Mouse (Mus musculus) telencephalon, adult 2 months (tissue): ENCODE data around the gene Ankrd6.
"Not testable (repeated sequence)": the region's sequence is repeated elsewhere in the genome, so short reads cannot be mapped to it uniquely, and the experiment has no call there.

ENCODE experiments used
- DNase-seq: peaks from one replicate; pipeline ENCODE4 v3.0.0-alpha.2; 2011; ENCODE audit warnings: low read depth, low spot score

The Ankrd6 gene

DNA sequence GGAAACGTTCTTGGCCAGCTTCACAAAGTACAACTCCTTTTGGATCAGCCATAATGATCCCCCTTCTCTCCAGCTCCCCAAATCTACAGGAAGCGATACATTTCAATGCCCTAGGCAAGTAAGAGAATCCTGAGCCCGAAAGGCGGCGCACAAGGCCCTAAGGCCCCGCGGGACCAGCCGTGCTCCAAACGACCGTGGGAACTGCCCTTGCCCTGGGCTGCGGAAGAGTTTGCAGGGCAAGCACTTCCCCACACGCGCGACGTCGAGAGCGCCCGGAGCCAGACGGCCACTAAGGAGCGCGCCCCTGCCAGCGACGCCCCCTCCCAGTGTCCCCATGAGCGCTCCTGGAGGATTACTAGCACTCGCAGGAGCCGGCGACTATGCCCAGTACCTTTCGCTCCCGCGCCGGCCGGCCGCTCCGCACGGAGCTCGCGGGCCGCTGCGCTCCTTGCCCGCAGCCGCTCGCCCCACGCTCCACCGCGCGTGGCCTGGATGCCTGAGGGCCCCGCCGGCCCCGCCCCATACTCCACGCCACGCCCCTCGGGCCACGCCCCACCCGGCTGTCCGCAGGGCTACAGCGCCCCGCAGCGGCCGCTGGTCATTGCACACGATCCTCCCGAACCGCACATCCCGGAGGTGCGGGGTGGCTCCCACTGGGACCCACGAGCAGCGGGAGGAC, at the start of gene Ankrd6:
Ankrd6 (minus strand) TSS at position 486 of the 679 bp plus-strand sequence.
- DNase-seq: no peak

DNA sequence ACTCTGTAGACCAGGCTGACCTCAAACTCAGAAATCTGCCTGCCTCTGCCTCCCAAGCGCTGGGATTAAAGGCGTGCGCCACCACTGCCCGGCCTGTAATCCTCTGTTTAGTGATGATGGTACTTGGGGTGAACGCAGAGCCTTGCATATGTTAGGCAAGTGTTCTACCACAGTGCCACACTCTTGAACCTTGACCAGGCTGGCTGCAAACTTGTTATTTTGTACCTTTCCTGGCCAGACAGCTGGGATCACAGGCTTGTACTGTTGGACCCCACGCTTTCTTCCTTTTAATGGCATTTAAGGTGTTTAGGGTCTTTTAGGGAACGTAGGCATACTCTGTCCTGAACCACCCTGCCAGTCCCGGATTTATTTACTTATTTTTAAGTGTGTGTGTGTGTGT, 48.4 kb upstream of the Ankrd6 start:
- DNase-seq: no peak

DNA sequence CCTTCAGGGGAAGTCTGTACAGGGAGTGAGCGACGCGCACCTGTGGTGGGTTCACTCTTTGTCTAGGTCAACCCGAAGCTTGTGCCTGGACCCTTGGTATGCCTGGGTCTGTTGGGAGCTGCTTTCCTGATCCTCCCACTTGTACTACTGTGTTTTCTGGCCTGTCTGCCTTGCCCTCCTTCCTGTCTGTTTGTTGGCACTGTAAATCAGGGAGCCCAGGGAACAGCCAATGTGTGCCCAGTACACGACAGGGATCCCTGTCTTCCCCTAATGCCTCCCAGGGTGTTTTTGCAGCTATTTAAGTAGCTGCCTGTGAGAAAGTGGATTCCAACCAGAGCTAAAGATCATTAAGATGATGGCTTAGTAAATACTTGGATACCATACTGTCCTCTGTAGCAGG, 46.9 kb upstream of the Ankrd6 start:
- DNase-seq: no peak

GRCm38 (mm10) chr4:32996083-32996482, 45.4 kb upstream of the Ankrd6 start:
- no peak for DNase-seq

DNA sequence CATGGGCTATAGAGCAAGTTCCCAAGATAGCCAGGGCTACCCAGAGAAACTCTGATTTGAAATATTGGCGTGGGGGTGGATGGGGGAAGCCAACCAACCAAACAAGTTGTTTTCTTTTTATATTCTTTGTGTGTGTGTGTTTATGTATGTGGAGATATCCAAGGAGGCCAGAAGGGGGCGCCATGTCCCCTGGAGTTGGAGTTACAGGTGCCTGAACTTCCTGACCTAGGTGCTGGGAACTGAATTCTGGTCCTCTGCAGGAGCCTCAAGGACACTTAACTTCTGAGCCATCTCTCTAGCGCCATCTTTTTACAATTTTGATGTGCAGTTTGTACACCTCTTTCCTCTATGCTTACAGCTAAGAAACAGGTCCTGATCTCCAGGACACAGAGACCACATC, 43.5 kb upstream of the Ankrd6 start:
- no peak for DNase-seq

DNA sequence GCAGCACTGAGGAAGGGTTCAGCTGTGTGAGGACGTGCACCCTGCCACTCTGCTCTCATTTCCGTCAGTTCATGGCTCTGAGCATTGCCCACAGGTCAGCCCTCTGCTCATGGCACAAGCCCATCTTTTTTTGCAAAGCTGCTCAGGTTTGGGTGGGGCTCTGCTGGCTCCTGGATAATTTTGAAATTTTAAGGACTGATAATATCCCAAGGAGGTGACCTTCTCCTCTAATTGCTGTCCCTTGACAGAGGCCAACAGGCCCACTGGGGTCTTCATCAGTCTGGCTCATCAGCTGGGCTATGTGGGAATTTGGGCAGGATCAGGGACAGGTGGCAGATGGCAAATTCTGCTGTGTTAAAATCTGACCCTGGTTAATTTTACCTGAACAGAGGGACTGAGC, 38.7 kb upstream of the Ankrd6 start:
- DNase-seq: no peak

DNA sequence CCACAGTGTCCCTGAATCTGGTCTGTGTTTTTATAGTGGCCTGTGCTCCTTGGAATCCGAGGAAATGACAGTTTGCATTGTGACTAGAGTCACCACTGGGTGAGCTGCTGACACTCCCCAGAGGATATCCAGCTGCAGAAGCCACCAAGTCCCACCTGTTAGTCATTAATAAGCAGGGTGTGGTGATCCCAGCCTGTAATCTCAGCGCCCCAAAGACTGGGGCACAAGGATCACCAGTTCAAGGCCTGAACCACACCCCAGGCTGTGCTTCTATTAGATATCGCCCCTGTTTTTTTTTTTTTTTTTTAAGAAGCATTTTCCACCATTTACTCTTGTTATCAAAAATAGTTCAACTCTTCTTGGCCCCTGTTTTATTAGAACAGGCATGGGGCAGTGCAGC, 36.4 kb upstream of the Ankrd6 start:
- DNase-seq: no peak

GRCm38 (mm10) chr4:32985684-32986083, 35.0 kb upstream of the Ankrd6 start:
- no peak for DNase-seq

GRCm38 (mm10) chr4:32984801-32985675, 34.4 kb upstream of the Ankrd6 start:
- no peak for DNase-seq

- DNase-seq: no peak
Observed at GRCm38 (mm10) chr4:32984242-32984641, 33.6 kb upstream of the Ankrd6 start.

GRCm38 (mm10) chr4:32983176-32984155, 32.8 kb upstream of the Ankrd6 start:
- no peak for DNase-seq

- no peak for DNase-seq
Observed at GRCm38 (mm10) chr4:32982716-32983175, 32.1 kb upstream of the Ankrd6 start, which contains the start of gene Rragd. TSS of gene Rragd (plus strand) at chr4:32983037.

DNA sequence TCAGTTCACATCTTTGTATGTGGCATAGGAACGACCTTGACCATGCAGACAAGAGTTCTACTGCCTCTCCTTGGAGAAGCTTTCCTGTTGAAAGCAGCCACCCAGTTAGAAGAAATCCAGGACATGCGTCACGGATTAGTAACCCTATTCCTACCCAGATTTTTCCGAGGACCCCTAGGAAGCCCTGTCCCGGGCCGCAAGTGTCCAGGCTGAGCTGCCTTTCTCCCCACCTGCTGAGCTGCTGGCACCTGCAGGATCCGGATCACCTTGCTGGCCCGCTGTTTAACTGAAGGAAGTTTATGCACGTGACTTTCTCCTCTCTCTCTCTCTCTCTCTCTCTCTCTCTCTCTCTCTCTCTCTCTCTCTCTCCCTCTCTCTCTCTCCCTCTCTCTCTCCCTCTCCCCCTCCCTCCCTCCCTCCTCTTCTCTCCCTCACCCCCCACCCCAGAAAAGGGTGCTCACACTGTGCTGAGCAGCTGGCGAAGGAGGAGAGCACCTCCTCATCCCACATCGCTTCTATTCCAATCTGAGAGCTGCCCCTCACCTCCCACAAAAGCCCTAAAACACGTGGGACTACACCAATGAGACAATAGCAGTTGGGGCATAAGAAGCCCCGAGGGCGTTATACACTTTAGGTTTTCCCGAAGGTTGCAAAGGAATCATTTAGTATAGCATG, 31.5 kb upstream of the Ankrd6 start:
- DNase-seq: no peak

DNA sequence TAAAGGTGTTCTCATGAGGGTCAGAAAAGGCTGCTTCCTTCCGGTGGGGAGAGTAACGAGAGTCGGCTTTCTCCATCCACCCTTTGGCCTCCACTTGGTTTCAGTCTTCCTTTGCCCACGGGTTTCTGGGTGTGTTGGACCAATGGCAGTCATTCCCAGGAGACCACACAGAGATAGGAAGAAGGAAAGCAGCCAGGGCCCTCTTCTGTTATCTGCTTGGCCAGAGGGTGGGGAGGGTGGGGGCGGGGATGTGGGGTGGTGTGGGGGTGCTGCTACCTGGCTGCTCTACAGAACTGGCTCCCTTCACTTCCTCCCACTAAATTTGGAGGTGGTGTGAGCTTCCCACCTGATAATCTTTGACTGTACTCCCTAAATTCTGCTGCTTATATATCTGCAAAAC, 31.0 kb upstream of the Ankrd6 start:
- no peak for DNase-seq

DNA sequence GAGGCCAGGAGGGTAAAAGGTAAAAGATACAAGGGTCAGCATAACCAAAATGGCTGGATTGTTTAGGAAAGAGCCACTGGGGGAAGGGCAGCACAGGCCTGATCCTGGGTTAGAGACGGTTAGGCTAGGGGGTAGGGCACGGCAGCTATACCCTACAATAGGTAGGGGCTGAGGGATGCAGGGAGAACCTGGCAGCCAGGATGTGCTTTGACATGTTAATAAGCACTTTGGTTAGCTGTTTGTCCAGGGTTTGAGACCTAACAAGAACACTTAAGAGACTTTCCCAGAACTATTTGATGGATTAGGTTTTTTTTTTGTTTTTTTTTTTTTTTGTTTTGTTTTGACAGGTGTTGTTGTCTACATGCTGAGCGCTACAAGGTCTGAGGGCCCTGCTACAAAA, 29.4 kb upstream of the Ankrd6 start:
- no peak for DNase-seq

GRCm38 (mm10) chr4:32977331-32977730, 26.7 kb upstream of the Ankrd6 start:
- DNase-seq: no peak

DNA sequence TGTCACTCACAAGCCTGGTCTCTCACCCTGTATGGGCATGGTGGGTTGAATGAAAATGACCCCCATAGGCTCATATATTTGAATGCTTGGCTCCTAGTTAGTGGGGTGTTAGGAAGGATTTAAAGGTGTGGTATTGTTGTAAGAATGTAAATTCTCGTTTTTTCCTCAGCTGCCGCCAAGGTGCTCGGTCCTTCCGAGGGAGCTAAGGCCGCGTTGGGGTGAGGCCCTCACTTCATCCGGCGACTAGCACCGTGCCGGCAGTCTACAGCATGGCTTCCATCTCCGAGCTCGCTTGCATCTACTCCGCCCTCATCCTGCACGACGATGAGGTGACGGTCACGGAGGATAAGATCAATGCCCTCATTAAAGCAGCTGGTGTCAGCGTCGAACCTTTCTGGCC, 14.0 kb upstream of the Ankrd6 start:
- not testable (repeated sequence) for DNase-seq

GRCm38 (mm10) chr4:32961394-32961793, 10.8 kb upstream of the Ankrd6 start:
- no peak for DNase-seq

DNA sequence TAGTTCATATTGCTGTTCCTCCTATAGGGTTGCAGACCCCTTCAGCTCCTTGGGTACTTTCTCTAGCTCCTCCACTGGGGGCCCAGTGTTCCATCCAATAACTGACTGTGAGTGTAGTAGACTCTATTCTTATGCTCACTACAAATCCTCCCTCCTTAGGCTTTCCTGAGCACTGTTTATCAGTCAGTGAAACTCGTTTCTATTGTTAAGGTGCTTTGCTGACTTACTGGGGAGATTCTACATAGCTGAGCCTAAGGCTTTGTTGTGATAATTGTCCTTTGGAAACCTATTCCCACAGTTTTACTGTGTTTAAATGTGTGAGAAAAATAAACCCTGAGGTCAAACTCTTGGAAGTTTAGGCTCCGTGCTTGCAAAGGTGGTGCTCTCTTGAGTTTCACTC, 5.8 kb upstream of the Ankrd6 start:
- no peak for DNase-seq

DNA sequence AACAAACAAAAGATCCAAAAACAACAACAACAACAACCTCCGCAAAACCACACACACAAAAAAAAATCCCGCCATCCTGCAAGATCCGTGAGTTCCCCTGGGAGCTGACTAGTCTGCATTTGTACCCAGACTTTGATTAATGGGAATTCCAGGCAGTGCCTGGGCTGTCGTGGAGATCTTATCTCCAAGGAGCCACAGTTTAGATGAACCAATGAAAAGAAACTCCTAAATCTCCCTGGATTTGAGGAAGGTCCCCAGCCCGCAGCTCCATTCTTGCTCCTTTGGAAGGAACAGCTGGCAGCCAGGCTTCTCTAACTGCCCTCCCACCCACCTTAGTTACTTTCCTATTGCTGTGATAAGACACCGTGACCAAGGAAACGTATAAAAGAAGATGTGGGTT, 2.0 kb upstream of the Ankrd6 start:
- DNase-seq: no peak
